Mouse (Mus musculus) activated CD4-positive, CD25-positive, alpha-beta regulatory T cell, adult 4 months (primary cell): ENCODE measurements around the gene Aadat. TPM values are rescaled to one million over a fixed set of nuclear protein-coding genes. Genes with fewer than 3 reads are reported as not detected.
"Not testable (repeated sequence)": the region's sequence is repeated elsewhere in the genome, so short reads cannot be mapped to it uniquely, and the experiment has no call there.

Experiments used
- ATAC-seq: one replicate; pipeline ENCODE4 v1.8.0; 2017
- polyA plus RNA-seq, 2 experiments: library from polyadenylated mRNA; unstranded; fragments of 100-300 nt; shearing (Covaris generic); gene quantifications; one replicate each; pipeline ENCODE4 v1.2.1; 2017

Gene Aadat
- polyA plus RNA-seq, result not detected

GRCm38 (mm10) chr8:60505653-60506521, at the start of gene Aadat:
Gene Aadat, plus strand, starts transcription at chr8:60505932.
- ATAC-seq, result no peak

GRCm38 (mm10) chr8:60466686-60467335, 38.9 kb upstream of the Aadat start:
- no peak for ATAC-seq

- ATAC-seq, result no peak
Measured at GRCm38 (mm10) chr8:60490147-60490546, 15.6 kb upstream of the Aadat start.

- ATAC-seq, result no peak
Measured at GRCm38 (mm10) chr8:60491871-60492270, 13.9 kb upstream of the Aadat start.

GRCm38 (mm10) chr8:60492471-60492870, 13.3 kb upstream of the Aadat start:
- ATAC-seq, result no peak

GRCm38 (mm10) chr8:60494606-60495005, 11.1 kb upstream of the Aadat start:
- no peak for ATAC-seq

- not testable (repeated sequence) for ATAC-seq
Measured at GRCm38 (mm10) chr8:60495046-60495445, 10.7 kb upstream of the Aadat start.

GRCm38 (mm10) chr8:60503098-60503497, 2.6 kb upstream of the Aadat start, which contains the start of gene Gm10283:
Gene Gm10283, minus strand, starts transcription at chr8:60503198.
- no peak for ATAC-seq

- no peak for ATAC-seq
Measured at GRCm38 (mm10) chr8:60518286-60518685, 12.6 kb downstream of the Aadat start.

- ATAC-seq, result no peak
Measured at GRCm38 (mm10) chr8:60534945-60535344, 29.2 kb downstream of the Aadat start.

- ATAC-seq, result no peak
Measured at GRCm38 (mm10) chr8:60566783-60567182, 61.1 kb downstream of the Aadat start.

GRCm38 (mm10) chr8:60577231-60577630, 71.5 kb downstream of the Aadat start:
- no peak for ATAC-seq

- no peak for ATAC-seq
Measured at GRCm38 (mm10) chr8:60583369-60583768, 77.6 kb downstream of the Aadat start.

- ATAC-seq, result not testable (repeated sequence)
Measured at GRCm38 (mm10) chr8:60591352-60592105, 85.8 kb downstream of the Aadat start.

- ATAC-seq, result no peak
Measured at GRCm38 (mm10) chr8:60594761-60595160, 89.0 kb downstream of the Aadat start.

Other genes starting within 250 kb of the Aadat start
- gene Gm10283, start 2.7 kb upstream of the Aadat start, polyA plus RNA-seq, result not detected
- gene Mfap3l, start 126.9 kb downstream of the Aadat start, polyA plus RNA-seq, result not detected